Mouse (Mus musculus) spleen, postnatal 10 days (tissue): ENCODE results near the gene Dnaaf5.

Experiments
- DNase-seq, 2 experiments: peaks; one replicate each; pipeline ENCODE4 v3.0.0; 2021 to 2022; ENCODE audit warnings: low spot score in 2 of 2

Gene Dnaaf5

DNA sequence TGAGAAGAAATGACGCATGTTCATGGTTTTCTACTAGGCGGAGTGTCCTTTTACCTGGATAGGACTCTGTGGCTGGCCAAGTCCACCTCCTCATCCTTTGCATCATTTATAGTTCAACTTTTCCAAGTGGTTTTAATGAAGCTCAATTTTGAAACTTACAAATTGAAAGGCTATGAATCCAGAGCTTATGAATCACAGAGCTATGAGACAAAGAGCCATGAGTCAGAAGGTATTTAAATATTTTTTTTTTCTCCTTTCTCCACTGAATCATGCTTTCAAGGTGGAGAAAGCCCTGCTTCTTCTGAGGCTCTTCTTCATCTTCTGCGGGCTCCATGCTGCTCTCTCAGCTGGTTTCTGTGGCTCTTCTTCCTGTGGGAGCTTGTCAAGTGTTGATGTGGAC is 79.7 kb downstream of the Dnaaf5 start:
- no peak for DNase-seq

DNA sequence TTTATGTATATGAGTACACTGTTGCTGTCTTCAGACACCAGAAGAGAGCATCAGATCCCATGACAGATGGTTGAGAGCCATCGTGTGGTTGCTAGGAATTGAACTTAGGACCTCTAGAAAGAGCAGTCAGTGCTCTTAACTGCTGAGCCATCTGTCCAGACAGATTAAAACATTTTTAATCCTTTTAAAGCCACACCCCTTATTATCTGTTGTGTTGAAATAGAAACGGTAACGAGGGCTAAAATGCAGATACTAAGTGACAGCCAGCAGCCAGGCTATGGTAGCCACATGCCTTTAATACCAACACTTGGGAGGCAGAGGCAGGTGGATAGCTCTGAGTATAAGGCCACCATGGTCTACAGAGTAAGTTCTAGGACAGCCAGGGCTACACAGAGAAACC is 82.1 kb downstream of the Dnaaf5 start:
- DNase-seq = no peak

DNA sequence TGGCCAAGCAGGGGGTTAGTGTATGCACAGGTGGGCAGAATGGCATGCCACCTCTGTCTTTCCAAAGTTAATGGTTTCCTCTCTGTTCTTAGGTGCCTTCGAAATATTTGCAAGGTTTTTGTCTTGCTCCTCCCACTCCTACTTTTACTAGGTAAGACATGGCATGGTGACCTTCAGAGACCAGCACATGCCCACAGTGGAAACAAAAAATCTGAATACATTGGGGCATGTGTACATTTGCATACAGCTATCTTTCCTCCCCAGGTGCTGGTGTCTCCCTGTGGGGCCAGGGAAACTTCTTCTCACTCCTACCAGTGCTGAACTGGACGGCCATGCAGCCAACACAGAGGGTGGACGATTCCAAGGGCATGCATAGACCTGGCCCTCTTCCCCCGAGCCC is 84.4 kb downstream of the Dnaaf5 start:
- no peak for DNase-seq
